Mouse (Mus musculus) heart, adult 2 months (tissue): ENCODE measurements at regions not wholly inside any gene's neighbourhood (a gene's known extent, or its start where the extent isn't known, plus 50 kb on each side); places are given as distances from the start of the nearest gene placed in this dataset.
"Not testable (repeated sequence)": the region's sequence is repeated elsewhere in the genome, so short reads cannot be mapped to it uniquely, and the experiment has no call there.

Experiments
- DNase-seq, 2 experiments: peaks; one replicate each; pipeline ENCODE4 v3.0.0; 2021
- H3K27ac ChIP-seq: fragments of 200-600 bp; 2 replicates; pipeline ENCODE4 v1.8.1; 2022
- H3K27me3 ChIP-seq: fragments of 200-500 bp; 2 replicates; pipeline ENCODE4 v1.6.1; 2012; ENCODE audit warnings: mild to moderate bottlenecking, low read length, inconsistent platforms, mixed read lengths; ENCODE audit not compliant: control insufficient read depth, insufficient read depth
- H3K36me3 ChIP-seq: fragments of 200-500 bp; 2 replicates; pipeline ENCODE4 v1.6.1; 2012; ENCODE audit warnings: low read length, inconsistent platforms; ENCODE audit not compliant: control insufficient read depth, insufficient read depth
- H3K4me1 ChIP-seq: fragments of 200-500 bp; 2 replicates; pipeline ENCODE4 v1.6.1; 2011; ENCODE audit warnings: low read length; ENCODE audit not compliant: control insufficient read depth, insufficient read depth
- H3K4me3 ChIP-seq: fragments of 200-600 bp; 2 replicates; pipeline ENCODE4 v1.8.1; 2022
- H3K79me2 ChIP-seq: fragments of 200-500 bp; replicated peaks from 2 replicates; pipeline ENCODE4 v1.6.1; 2012; ENCODE audit warnings: mild to moderate bottlenecking, inconsistent platforms, low read length, moderate library complexity, mixed read lengths; ENCODE audit not compliant: control insufficient read depth, insufficient read depth
- H3K9ac ChIP-seq: fragments of 200-500 bp; 2 replicates; pipeline ENCODE4 v1.6.1; 2012; ENCODE audit warnings: low read depth, mild to moderate bottlenecking, control low read depth, inconsistent platforms, low read length, mixed read lengths
- CTCF ChIP-seq: fragments of 200-600 bp; IDR thresholded peaks from 2 replicates; pipeline ENCODE4 v1.8.1; 2022; ENCODE audit warnings: antibody characterized with exemption, mild to moderate bottlenecking, moderate library complexity
- EP300 ChIP-seq: fragments of 200-500 bp; IDR thresholded peaks from 2 replicates; pipeline ENCODE4 v1.6.1; 2011; ENCODE audit warnings: low read depth, low read length, control low read depth; ENCODE audit not compliant: insufficient read depth
- POLR2A ChIP-seq: fragments of 200-500 bp; IDR thresholded peaks from 2 replicates; pipeline ENCODE4 v1.6.1; 2011; ENCODE audit warnings: mild to moderate bottlenecking, low read depth, low read length, control low read depth; ENCODE audit not compliant: insufficient read depth
- WGBS: fragments of 180-500 bp; shearing (Covaris S2); methylation state at CpG from one replicate; pipeline ENCODE4 v1.1.7; 2018; 5-methylcytosine and 5-hydroxymethylcytosine counted together
- intact Hi-C: fragments of 180-260 bp; cut with DNase I; formaldehyde crosslinking; loops from one replicate; pipeline ENCODE4 v1.15.1; 2025

DNA sequence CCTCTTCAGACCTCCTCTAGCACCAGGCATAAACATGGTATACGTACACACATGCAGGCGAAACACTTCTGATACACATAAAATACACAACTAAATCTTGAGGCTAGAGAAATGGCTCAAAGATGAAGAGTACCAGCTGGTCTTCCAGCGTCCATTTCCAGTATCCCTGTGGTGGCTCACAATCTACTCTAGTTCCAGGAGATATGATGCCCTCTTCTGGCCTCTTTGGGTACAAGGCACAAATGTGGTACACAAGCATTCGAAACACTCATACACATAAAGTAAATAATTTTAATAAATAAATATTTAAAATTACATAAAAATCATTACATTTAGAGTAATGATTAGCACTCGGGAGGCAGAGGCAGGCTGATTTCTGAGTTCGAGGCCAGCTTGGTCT is 50.7 kb upstream of the Rabgap1l start:
- no peaks in the 10 kb centered on the region for H3K27me3 ChIP-seq
- WGBS, result 90% methylated on average over 6 of the region's 6 CpGs
- H3K79me2 ChIP-seq, result no peaks in the 10 kb centered on the region
- intact Hi-C loops, result loop anchor here (5.0 kb wide), 1 partner anchor 101 kb away; no protein-coding TSS in a partner anchor
- no peak overlapping the region for H3K4me3 ChIP-seq
- no peak for DNase-seq
- H3K4me1 ChIP-seq, result no peaks in the 10 kb centered on the region; the same call in 1 of the 2 replicates
- H3K9ac ChIP-seq, result no peak overlapping the region
- no peak overlapping the region for H3K27ac ChIP-seq
- TF ChIP-seq POLR2A (no peak), EP300 (no peak), CTCF (peak; percentile 32)
- H3K36me3 ChIP-seq, result no peaks in the 10 kb centered on the region

DNA sequence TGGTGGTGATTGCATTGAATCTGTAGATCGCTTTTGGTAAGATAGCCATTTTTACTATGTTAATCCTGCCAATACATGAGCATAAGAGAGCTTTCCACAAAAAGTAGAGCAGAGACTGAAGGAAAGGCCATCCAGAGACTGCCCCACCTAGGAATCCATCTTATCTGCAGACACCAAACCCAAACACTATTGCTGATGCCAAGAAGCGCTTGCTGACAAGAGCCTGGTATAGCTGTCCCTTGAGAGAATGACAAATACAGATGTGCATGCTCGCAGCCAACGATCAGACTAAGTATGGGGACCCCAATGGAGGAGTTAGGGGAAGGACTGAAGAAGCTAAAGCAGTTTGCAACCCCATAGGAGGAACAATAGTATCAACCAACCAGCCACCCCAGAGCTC is 51.7 kb upstream of the Rabgap1l start:
- H3K27ac ChIP-seq, DNase-seq, H3K9ac ChIP-seq, H3K79me2 ChIP-seq, H3K36me3 ChIP-seq, H3K27me3 ChIP-seq, H3K4me3 ChIP-seq, H3K4me1 ChIP-seq: not testable (repeated sequence)
- intact Hi-C loops, result loop anchor here (5.0 kb wide), 1 partner anchor 102 kb away; no protein-coding TSS in a partner anchor
- 74% methylated on average over 4 of the region's 4 CpGs for WGBS

GRCm38 (mm10) chr1:160850674-160851073 is 55.5 kb upstream of the Rc3h1 start:
- TF ChIP-seq EP300 (no peak), CTCF (no peak), POLR2A (no peak)
- WGBS, result 80% methylated on average over 1 of the region's 1 CpGs
- intact Hi-C loops, result no loop called here

GRCm38 (mm10) chr1:160854410-160854809 is 51.8 kb upstream of the Rc3h1 start:
- 82% methylated on average over 5 of the region's 5 CpGs for WGBS
- Histone ChIP-seq H3K79me2 (no peaks in the 10 kb centered on the region), H3K27ac (no peak overlapping the region), H3K9ac (no peak overlapping the region), H3K27me3 (no peaks in the 10 kb centered on the region), H3K36me3 (no peaks in the 10 kb centered on the region), H3K4me3 (no peak overlapping the region), H3K4me1 (peaks cover 1% of the 10 kb centered on the region; the same call in 1 of the 2 replicates)
- DNase-seq, result no peak
- intact Hi-C loops, result loop anchor here (2.0 kb wide), 1 partner anchor 80 kb away; no protein-coding TSS in a partner anchor
- TF ChIP-seq CTCF (peak; percentile 58), POLR2A (no peak), EP300 (no peak)

More at GRCm38 (mm10) chr1:160850674-160851073, 55.5 kb upstream of the Rc3h1 start:
- Histone ChIP-seq H3K4me1 (no peaks in the 10 kb centered on the region), H3K27ac (no peak overlapping the region), H3K9ac (no peak overlapping the region), H3K27me3 (no peaks in the 10 kb centered on the region), H3K4me3 (no peak overlapping the region), H3K36me3 (no peaks in the 10 kb centered on the region), H3K79me2 (no peaks in the 10 kb centered on the region)
- no peak for DNase-seq

DNA sequence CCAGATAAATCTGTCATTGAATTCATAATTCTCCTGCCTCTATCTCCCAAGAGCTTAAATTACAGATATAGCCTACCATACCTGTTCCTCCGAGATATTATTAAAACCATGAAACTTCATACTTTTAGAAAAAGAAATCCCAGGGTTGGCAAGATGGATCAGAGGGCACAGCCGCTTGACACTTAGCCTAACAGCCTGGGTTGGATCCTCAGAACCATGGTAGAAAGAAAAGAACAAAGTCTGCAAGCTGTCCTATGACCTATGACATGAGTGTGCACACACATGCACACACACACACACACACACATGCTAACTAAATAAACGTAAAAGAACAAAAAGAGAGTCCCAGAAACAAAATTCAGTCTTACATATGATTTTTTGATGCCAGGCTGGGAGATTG is 50.8 kb upstream of the Rc3h1 start:
- Histone ChIP-seq H3K4me3 (no peak overlapping the region), H3K4me1 (peaks cover 1% of the 10 kb centered on the region; the same call in 1 of the 2 replicates), H3K36me3 (no peaks in the 10 kb centered on the region), H3K9ac (no peak overlapping the region), H3K27ac (no peak overlapping the region), H3K79me2 (no peaks in the 10 kb centered on the region), H3K27me3 (no peaks in the 10 kb centered on the region)
- 89% methylated on average over 3 of the region's 3 CpGs for WGBS
- no peak for TF ChIP-seq POLR2A
- no peak for TF ChIP-seq CTCF
- TF ChIP-seq EP300, result no peak
- intact Hi-C loops, result loop anchor here (2.0 kb wide), 1 partner anchor 79 kb away; no protein-coding TSS in a partner anchor
- no peak for DNase-seq

GRCm38 (mm10) chr1:160855926-160856620 is 50.1 kb upstream of the Rc3h1 start:
- H3K27me3 ChIP-seq, result no peaks in the 10 kb centered on the region
- intact Hi-C loops, result loop anchor here (2.0 kb wide), 1 partner anchor 79 kb away; no protein-coding TSS in a partner anchor
- DNase-seq, result no peak

More at GRCm38 (mm10) chr1:160855926-160856620, 50.1 kb upstream of the Rc3h1 start:
- no peaks in the 10 kb centered on the region for H3K79me2 ChIP-seq
- 41% methylated on average over 9 of the region's 9 CpGs for WGBS
- H3K36me3 ChIP-seq, result no peaks in the 10 kb centered on the region
- peaks cover 1% of the 10 kb centered on the region; the same call in 1 of the 2 replicates for H3K4me1 ChIP-seq
- no peak overlapping the region for H3K27ac ChIP-seq
- no peak overlapping the region for H3K4me3 ChIP-seq
- TF ChIP-seq EP300 (no peak), CTCF (no peak), POLR2A (no peak)
- no peak overlapping the region for H3K9ac ChIP-seq
